10 mouse cellular contexts compared by ENCODE assay signal in the genomic region with DNA sequence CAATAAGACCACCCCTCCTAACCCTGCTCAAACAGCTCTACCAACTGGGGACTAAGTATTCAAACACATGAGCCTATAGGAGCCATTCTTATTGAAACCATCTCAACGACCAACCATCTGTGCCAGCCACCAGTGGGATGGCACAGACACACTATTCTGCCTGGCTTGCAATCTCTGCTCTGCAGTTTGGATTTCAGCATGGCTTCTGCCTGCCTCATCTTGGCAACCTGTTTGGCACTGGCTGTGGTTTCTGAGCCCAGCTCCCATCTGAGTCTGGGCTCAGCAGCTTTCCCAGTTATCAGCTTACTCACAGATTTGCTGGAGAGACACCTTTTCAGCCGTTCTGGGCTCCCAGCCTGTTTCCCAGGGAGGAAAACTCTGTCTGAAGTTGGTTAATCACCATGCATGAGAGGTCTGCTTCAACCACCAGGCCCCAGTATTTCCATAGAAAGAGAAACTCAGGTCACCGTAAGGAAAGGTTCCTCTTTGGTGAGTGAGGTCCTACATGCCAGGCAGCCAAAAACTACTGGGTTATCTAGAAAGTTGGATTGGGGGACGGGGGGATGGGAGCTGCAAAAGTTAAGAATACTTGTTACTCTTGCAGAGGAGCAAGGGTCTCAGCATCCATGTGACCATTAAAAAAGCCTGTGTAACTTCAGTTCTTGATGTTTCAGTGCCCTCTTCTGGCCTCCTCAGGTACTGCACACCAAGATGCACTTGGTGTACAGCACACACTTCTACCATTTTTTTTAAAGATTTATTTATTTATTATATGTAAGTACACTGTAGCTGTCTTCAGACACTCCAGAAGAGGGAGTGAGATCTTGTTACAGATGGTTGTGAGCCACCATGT.
DNase-seq lines count a peak whose midpoint lies in the region; ATAC-seq and TF ChIP-seq lines count a peak whose summit lies in the region.
"Had no signal": no experiment of that assay in that cellular context is flagged by ENCODE, and none has a peak within 500 bp of the region (broad histone marks: within the 10 kb centered on the region; RNA-seq: fewer than 3 reads in every experiment).

No protein-coding gene starts in this region.

- 76% methylated on average over 4 of the region's 4 CpGs for WGBS in lung, adult 2 months

- H3K4me3 ChIP-seq in lung, adult 2 months (replicated peaks; ENCODE audit: extremely low read depth, low read depth, low read length), result no peak overlapping the region
- H3K4me3 ChIP-seq: heart, embryonic 15.5 days; neural tube, embryonic 13.5 days had no signal

- DNase-seq in cerebellum, adult 18-20 months, result peak; percentile 16 to 35
- no peak for DNase-seq in cerebellum, adult 9-11 months
- DNase-seq in 416B (ENCODE audit: low read depth), result peak; percentile 78
- DNase-seq in adrenal gland, postnatal 14 days, result peak; percentile 81
- DNase-seq in induced T-regulatory cell, adult 2 months (ENCODE audit: low read depth), result peak; percentile 72
- peak; percentile 39 for DNase-seq in lung, adult 2 months
- DNase-seq in spleen, adult 12 weeks (ENCODE audit: low spot score), result peak; percentile 56

- TF ChIP-seq CTCF in lung, adult 2 months (IDR thresholded peaks at IDR 0.05; ENCODE audit: insufficient read depth, low read length), result peak; percentile 26; the same call in 1 of the 2 replicates

- ATAC-seq in erythroid progenitor cell, adult 5-6 weeks (replicated peaks; ENCODE audit: low FRiP score, poor library complexity, severe bottlenecking), result peak; percentile 81

- no peaks in the 10 kb centered on the region for H3K4me1 ChIP-seq in lung, adult 2 months (ENCODE audit: control insufficient read depth, insufficient read depth, low read length)
- H3K4me1 ChIP-seq: heart, embryonic 15.5 days; neural tube, embryonic 13.5 days had no signal

- no peak for TF ChIP-seq POLR2A in lung, adult 2 months (IDR thresholded peaks at IDR 0.05; ENCODE audit: borderline replicate concordance, extremely low read depth, low read depth, low read length)
